ENCODE assay signal across 8 mouse cellular contexts in the genomic region with DNA sequence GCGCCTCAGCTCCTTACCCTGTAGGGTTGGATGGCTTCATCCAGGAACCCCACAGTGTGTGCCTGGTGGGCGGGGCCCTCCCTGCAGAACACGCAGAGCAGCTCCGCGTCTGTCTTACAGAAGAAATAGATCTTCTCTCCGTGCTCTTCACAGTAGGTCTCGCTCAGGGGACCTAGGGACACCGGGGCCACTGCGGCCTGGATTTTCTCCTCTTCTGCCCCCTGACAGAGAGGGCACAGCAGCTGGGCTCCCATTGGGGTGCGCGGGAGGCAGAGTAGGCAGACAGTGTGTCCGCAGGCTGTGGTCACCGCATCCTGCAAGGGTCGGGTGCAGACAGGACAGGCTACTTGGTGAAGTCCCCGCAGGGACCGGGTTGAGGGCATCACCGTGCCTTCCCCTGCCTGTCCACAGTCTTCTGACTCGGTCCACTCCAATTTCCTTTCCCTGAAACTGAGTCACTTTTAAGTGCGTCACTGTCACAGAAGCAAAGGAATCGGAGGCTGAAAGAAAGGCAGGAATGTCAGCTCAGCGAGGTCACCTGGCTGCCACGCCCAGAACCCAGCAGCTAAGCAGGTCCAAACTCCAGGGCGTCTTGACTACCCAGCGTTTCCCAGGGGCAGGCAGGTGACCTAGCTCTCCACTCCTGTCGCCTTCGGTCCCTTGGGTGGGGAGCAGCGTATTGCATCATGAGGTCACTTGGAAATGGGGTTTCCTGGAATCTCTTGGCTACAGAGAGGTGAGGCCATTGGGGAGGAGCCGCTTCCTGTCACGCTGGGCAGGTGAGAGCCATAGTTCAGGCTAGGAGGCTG. TPM values are rescaled to one million over a fixed set of nuclear protein-coding genes. Genes with fewer than 3 reads are reported as not detected.
DNase-seq lines count a peak whose midpoint lies in the region; ATAC-seq and TF ChIP-seq lines count a peak whose summit lies in the region.

A gene (minus strand): TSS at position 492 of the 809 bp plus-strand sequence.

- 0 out of 2 replicates have a peak, but pooled peaks cover 2% of the 10 kb centered on the region for H3K4me1 ChIP-seq in lung, postnatal 0 days (ENCODE audit: insufficient read depth, low read depth, low read length)
- peaks cover 5% of the 10 kb centered on the region; the same call in 1 of the 2 replicates for H3K4me1 ChIP-seq in forebrain, postnatal 0 days (ENCODE audit: insufficient read depth)
- 0 out of 2 replicates have a peak, but pooled peaks cover 4% of the 10 kb centered on the region for H3K4me1 ChIP-seq in limb, embryonic 15.5 days

- no peak within 1 kb of the TSS for H3K4me3 ChIP-seq in lung, postnatal 0 days (ENCODE audit: low read depth, low read length)
- peak within 1 kb of the TSS; percentile 25 for H3K4me3 ChIP-seq in forebrain, postnatal 0 days (ENCODE audit: low read depth, low read length)
- no peak within 1 kb of the TSS for H3K4me3 ChIP-seq in limb, embryonic 15.5 days

- no peaks in the 10 kb centered on the region for H3K9me3 ChIP-seq in lung, postnatal 0 days (ENCODE audit: low read length)
- H3K9me3 ChIP-seq in forebrain, postnatal 0 days (ENCODE audit: low read length), result no peaks in the 10 kb centered on the region
- no peaks in the 10 kb centered on the region for H3K9me3 ChIP-seq in limb, embryonic 15.5 days

- no peak within 1 kb of the TSS for H3K9ac ChIP-seq in lung, postnatal 0 days (replicated peaks; ENCODE audit: low read depth)
- H3K9ac ChIP-seq in forebrain, postnatal 0 days, result no peak within 1 kb of the TSS
- H3K9ac ChIP-seq in limb, embryonic 15.5 days, result no peak within 1 kb of the TSS

- no peaks in the 10 kb centered on the region for H3K36me3 ChIP-seq in lung, postnatal 0 days (ENCODE audit: insufficient read depth, low read length)
- no peaks in the 10 kb centered on the region for H3K36me3 ChIP-seq in forebrain, postnatal 0 days (ENCODE audit: insufficient read depth)
- no peaks in the 10 kb centered on the region for H3K36me3 ChIP-seq in limb, embryonic 15.5 days

- peak; percentile 62 for DNase-seq in lung, postnatal 0 days (ENCODE audit: low spot score)
- no peak for DNase-seq in lung, postnatal 25 days (ENCODE audit: low spot score)
- DNase-seq in forebrain, postnatal 0 days, result no peak
- peak; percentile 3 for DNase-seq in retina, embryonic 14.5 days (ENCODE audit: low spot score)
- DNase-seq in urinary bladder, adult 2 months (ENCODE audit: low spot score), result no peak
- no peak for DNase-seq in thymus, postnatal 14 days
- no peak for DNase-seq in ovary, postnatal 14 days (ENCODE audit: low spot score)

- peak; percentile 81 for ATAC-seq in lung, postnatal 0 days
- ATAC-seq in forebrain, postnatal 0 days, result peak; percentile 27
- no peak for ATAC-seq in limb, embryonic 15.5 days (ENCODE audit: insufficient number of reproducible peaks, low FRiP score, low TSS enrichment, low read depth)

- no peak for TF ChIP-seq CTCF in lung, postnatal 0 days (IDR thresholded peaks at IDR 0.05)
- no peak for TF ChIP-seq CTCF in forebrain, postnatal 0 days (IDR thresholded peaks at IDR 0.05; ENCODE audit: low read depth)

- no peak for TF ChIP-seq EP300 in lung, postnatal 0 days (IDR thresholded peaks at IDR 0.05)

- H3K27ac ChIP-seq in lung, postnatal 0 days (ENCODE audit: low read length), result no peak within 1 kb of the TSS
- H3K27ac ChIP-seq in forebrain, postnatal 0 days (ENCODE audit: low read depth, low read length), result no peak within 1 kb of the TSS
- no peak within 1 kb of the TSS for H3K27ac ChIP-seq in limb, embryonic 15.5 days

- H3K27me3 ChIP-seq in lung, postnatal 0 days (replicated peaks; ENCODE audit: insufficient read depth, low read length), result peaks cover 10% of the 10 kb centered on the region; the same call in 1 of the 2 replicates
- H3K27me3 ChIP-seq in forebrain, postnatal 0 days (ENCODE audit: insufficient read depth, low read length), result no peaks in the 10 kb centered on the region; the same call in 1 of the 2 replicates
- H3K27me3 ChIP-seq in limb, embryonic 15.5 days, result peaks cover 32% of the 10 kb centered on the region

- H3K4me2 ChIP-seq in lung, postnatal 0 days (replicated peaks; ENCODE audit: low read depth, low read length), result peak within 1 kb of the TSS; percentile 42
- peak within 1 kb of the TSS; percentile 48 for H3K4me2 ChIP-seq in forebrain, postnatal 0 days (ENCODE audit: low read depth)
- 0 out of 2 replicates have a peak within 1 kb of the TSS, but pooled peaks have one; percentile 17 for H3K4me2 ChIP-seq in limb, embryonic 15.5 days

- whole genome bisulfite sequencing in lung, postnatal 0 days, result 9% methylated on average over 27 of the region's 29 CpGs
- WGBS in forebrain, postnatal 0 days, result 14% methylated on average over 29 of the region's 29 CpGs
- WGBS in limb, embryonic 15.5 days, result 11% methylated on average over 29 of the region's 29 CpGs

RNA-seq across cellular contexts. Expression of the gene that starts here (rescaled TPM):
- 0.10 and 0.14 TPM in 2 replicates for polyA plus RNA-seq in lung, postnatal 0 days (2015; fragmentation: Nextera tagmentation; extraction: Ambion mirVana)
- 0.15 and 0.19 TPM in 2 replicates for total RNA-seq in forebrain, postnatal 0 days (2014; rRNA removed)
- 0.23 and 0.31 TPM in 2 replicates for polyA plus RNA-seq in forebrain, postnatal 0 days (2015; fragmentation: Nextera tagmentation; extraction: Ambion mirVana)
- 0.10 TPM in 1 of 2 replicates, not detected in the other for polyA plus RNA-seq in limb, embryonic 15.5 days (2015; fragmentation: Nextera tagmentation; extraction: Ambion mirVana)
- 0.03 TPM in 1 of 2 replicates, not detected in the other for polyA plus RNA-seq in urinary bladder, adult 2 months (2012; rRNA removed)

Comparison
In these comparisons a context has a peak if more than half of its experiments do, and no peak if none do; other contexts are left out.
1. Peak in DNase-seq, ATAC-seq and H3K4me2 ChIP-seq in lung, postnatal 0 days; RNA of the gene not detected or under 1 TPM.
2. Peak in ATAC-seq, H3K4me3 ChIP-seq and H3K4me2 ChIP-seq in forebrain, postnatal 0 days; RNA of the gene not detected or under 1 TPM.